In genomic region chr5:123974616-123975111, GRCm38 (mm10) we compare ENCODE assay signal across 8 mouse cellular contexts. TPM values are rescaled to one million over a fixed set of nuclear protein-coding genes. Genes with fewer than 3 reads are reported as not detected.
DNase-seq lines count a peak whose midpoint lies in the region; ATAC-seq lines count a peak whose summit lies in the region.

No protein-coding gene starts in this region.

- H3K27ac ChIP-seq in embryonic facial prominence, embryonic 11.5 days (replicated peaks; ENCODE audit: low read depth, low read length): no peak overlapping the region
- peak overlapping the region; percentile 77; the same call in 1 of the 2 replicates for H3K27ac ChIP-seq in intestine, embryonic 15.5 days

- DNase-seq in kidney, adult 11 months: peak; percentile 41
- no peak for DNase-seq in kidney, postnatal 10 days
- DNase-seq in embryonic facial prominence, embryonic 11.5 days (ENCODE audit: low spot score): no peak
- DNase-seq in lung, postnatal 36 days: peak; percentile 79
- DNase-seq in splenic B cell, adult 2 months (ENCODE audit: low read depth, low spot score): peak; percentile 93
- no peak for DNase-seq in layer of hippocampus, adult 18-20 months (ENCODE audit: low spot score in 2 of 2)

- ATAC-seq in embryonic facial prominence, embryonic 11.5 days (replicated peaks; ENCODE audit: insufficient number of reproducible peaks, low FRiP score, low TSS enrichment, low read depth): no peak
- ATAC-seq in intestine, embryonic 15.5 days: no peak
- ATAC-seq in megakaryocyte-erythroid progenitor cell, adult 5-6 weeks (replicated peaks; ENCODE audit: low FRiP score, low TSS enrichment, poor library complexity, severe bottlenecking): no peak

- peaks cover 4% of the 10 kb centered on the region for H3K27me3 ChIP-seq in embryonic facial prominence, embryonic 11.5 days (ENCODE audit: control insufficient read depth, insufficient read depth, low read length)
- H3K27me3 ChIP-seq in intestine, embryonic 15.5 days (replicated peaks): peaks cover 3% of the 10 kb centered on the region
- H3K27me3 ChIP-seq in splenic B cell, adult 2 months (ENCODE audit: control insufficient read depth, insufficient read depth, low read length, poor library complexity, severe bottlenecking): no peaks in the 10 kb centered on the region

- H3K36me3 ChIP-seq in embryonic facial prominence, embryonic 11.5 days (replicated peaks; ENCODE audit: control insufficient read depth, insufficient read depth, low read depth, low read length): no peaks in the 10 kb centered on the region
- no peaks in the 10 kb centered on the region for H3K36me3 ChIP-seq in intestine, embryonic 15.5 days
- H3K36me3 ChIP-seq in splenic B cell, adult 2 months (ENCODE audit: control insufficient read depth, insufficient read depth, low read length, poor library complexity, severe bottlenecking): no peaks in the 10 kb centered on the region

- no peaks in the 10 kb centered on the region for H3K9me3 ChIP-seq in embryonic facial prominence, embryonic 11.5 days (replicated peaks; ENCODE audit: control insufficient read depth, low read length)
- H3K9me3 ChIP-seq in intestine, embryonic 15.5 days: no peaks in the 10 kb centered on the region

- H3K9ac ChIP-seq in embryonic facial prominence, embryonic 11.5 days (replicated peaks; ENCODE audit: low read length): no peak overlapping the region
- peak overlapping the region; percentile 81; the same call in 1 of the 2 replicates for H3K9ac ChIP-seq in intestine, embryonic 15.5 days

- peak overlapping the region; percentile 96 for H3K4me2 ChIP-seq in embryonic facial prominence, embryonic 11.5 days (ENCODE audit: low read depth, low read length)
- peak overlapping the region; percentile 89 for H3K4me2 ChIP-seq in intestine, embryonic 15.5 days (replicated peaks)

- 44% methylated on average over 11 of the region's 11 CpGs for WGBS in embryonic facial prominence, embryonic 11.5 days
- 19% methylated on average over 11 of the region's 11 CpGs for WGBS in intestine, embryonic 15.5 days

- peaks cover 3% of the 10 kb centered on the region for H3K4me1 ChIP-seq in embryonic facial prominence, embryonic 11.5 days (ENCODE audit: control insufficient read depth, insufficient read depth, low read length)
- H3K4me1 ChIP-seq in intestine, embryonic 15.5 days (replicated peaks): peaks cover 23% of the 10 kb centered on the region

- H3K4me3 ChIP-seq in embryonic facial prominence, embryonic 11.5 days (ENCODE audit: low read depth, low read length): peak overlapping the region; percentile 71
- peak overlapping the region; percentile 81 for H3K4me3 ChIP-seq in intestine, embryonic 15.5 days (replicated peaks)

RNA-seq across cellular contexts. Expression of gene Hip1r, which starts 1.2 kb away (rescaled TPM):
- 3.0 and 5.0 TPM in 2 replicates for polyA plus RNA-seq in embryonic facial prominence, embryonic 11.5 days (2014; fragmentation: Nextera tagmentation; extraction: Ambion mirVana)
- 26.0 and 29.3 TPM in 2 replicates for polyA plus RNA-seq in intestine, embryonic 15.5 days (2015; fragmentation: Nextera tagmentation; extraction: Ambion mirVana)
- 10 to 100 TPM; 46.3 to 48.5 TPM for total RNA-seq in layer of hippocampus, adult 18-20 months (2021)
- 9.3 and 9.5 TPM in 2 replicates for total RNA-seq in megakaryocyte-erythroid progenitor cell, adult 5-6 weeks (2014; fragmentation: Nextera tagmentation)
- total RNA-seq in megakaryocyte-erythroid progenitor cell, adult 5-6 weeks (2017): 13.7 and 30.9 TPM in 2 replicates

RNA-seq across cellular contexts. Expression of gene Ccdc62, which starts 44.2 kb away (rescaled TPM):
- 3.5 and 5.4 TPM in 2 replicates for polyA plus RNA-seq in embryonic facial prominence, embryonic 11.5 days (2014; fragmentation: Nextera tagmentation; extraction: Ambion mirVana)
- 4.7 and 5.1 TPM in 2 replicates for polyA plus RNA-seq in intestine, embryonic 15.5 days (2015; fragmentation: Nextera tagmentation; extraction: Ambion mirVana)
- 1 to 10 TPM; 1.3 to 2.4 TPM for total RNA-seq in layer of hippocampus, adult 18-20 months (2021)
- 2.1 and 3.3 TPM in 2 replicates for total RNA-seq in megakaryocyte-erythroid progenitor cell, adult 5-6 weeks (2014; fragmentation: Nextera tagmentation)
- total RNA-seq in megakaryocyte-erythroid progenitor cell, adult 5-6 weeks (2017): 2.6 and 4.2 TPM in 2 replicates

RNA-seq across cellular contexts. Expression of gene Gm43518, which starts 47.4 kb away (rescaled TPM):
- polyA plus RNA-seq in embryonic facial prominence, embryonic 11.5 days (2014; fragmentation: Nextera tagmentation; extraction: Ambion mirVana): 0.64 TPM in 1 of 2 replicates, not detected in the other
- polyA plus RNA-seq in intestine, embryonic 15.5 days (2015; fragmentation: Nextera tagmentation; extraction: Ambion mirVana): 1.5 and 2.2 TPM in 2 replicates
- 1 to 10 TPM in 1 of 2 experiments, not detected in 1; 1.6 TPM for total RNA-seq in layer of hippocampus, adult 18-20 months (2021)
- total RNA-seq in megakaryocyte-erythroid progenitor cell, adult 5-6 weeks (2014; fragmentation: Nextera tagmentation): not detected in 2 replicates
- not detected in 2 replicates for total RNA-seq in megakaryocyte-erythroid progenitor cell, adult 5-6 weeks (2017)

RNA-seq across cellular contexts. Expression of gene Vps37b, which starts 57.4 kb away (rescaled TPM):
- 29.2 and 31.3 TPM in 2 replicates for polyA plus RNA-seq in embryonic facial prominence, embryonic 11.5 days (2014; fragmentation: Nextera tagmentation; extraction: Ambion mirVana)
- polyA plus RNA-seq in intestine, embryonic 15.5 days (2015; fragmentation: Nextera tagmentation; extraction: Ambion mirVana): 28.2 and 28.8 TPM in 2 replicates
- total RNA-seq in layer of hippocampus, adult 18-20 months (2021): 10 to 100 TPM; 38.0 to 43.9 TPM
- total RNA-seq in megakaryocyte-erythroid progenitor cell, adult 5-6 weeks (2014; fragmentation: Nextera tagmentation): 20.8 and 34.3 TPM in 2 replicates
- total RNA-seq in megakaryocyte-erythroid progenitor cell, adult 5-6 weeks (2017): 12.8 and 15.5 TPM in 2 replicates

Comparison
In these comparisons a context has a peak if more than half of its experiments do, and no peak if none do; other contexts are left out.
1. DNase-seq: peak in kidney, adult 11 months (single experiment), lung, postnatal 36 days (single experiment) and splenic B cell, adult 2 months (single experiment); none in kidney, postnatal 10 days (single experiment), embryonic facial prominence, embryonic 11.5 days (single experiment) and layer of hippocampus, adult 18-20 months (0 of 2).